Mouse (Mus musculus) stomach, embryonic 14.5 days (tissue): ENCODE results near the gene Abhd17a. TPM values are rescaled to one million over a fixed set of nuclear protein-coding genes. Genes with fewer than 3 reads are reported as not detected.
"Not testable (repeated sequence)": the region's sequence is repeated elsewhere in the genome, so short reads cannot be mapped to it uniquely, and the experiment has no call there.

Experiments used
- ATAC-seq: fragments of 200-750 bp; cut with Nextera tagmentation; 2 replicates; pipeline ENCODE4 v1.8.0; 2017; ENCODE audit warnings: low read depth, moderate TSS enrichment; ENCODE audit not compliant: insufficient number of reproducible peaks, insufficient read depth, low FRiP score
- H3K27ac ChIP-seq: fragments of 300-500 bp; sonication (generic); 2 replicates; pipeline ENCODE4 v1.5.1; 2014; ENCODE audit warnings: mild to moderate bottlenecking, low read length, moderate library complexity, mixed read lengths
- H3K27me3 ChIP-seq: fragments of 300-500 bp; sonication (generic); 2 replicates; pipeline ENCODE4 v1.6.1; 2014; ENCODE audit warnings: low read length, control low read depth, mixed read lengths; ENCODE audit not compliant: control insufficient read depth, insufficient read depth
- H3K36me3 ChIP-seq: fragments of 300-500 bp; sonication (generic); 2 replicates; pipeline ENCODE4 v1.6.1; 2014; ENCODE audit warnings: mild to moderate bottlenecking, control low read depth, low read length, moderate library complexity, mixed read lengths; ENCODE audit not compliant: control insufficient read depth, insufficient read depth
- H3K4me1 ChIP-seq: fragments of 300-500 bp; sonication (generic); 2 replicates; pipeline ENCODE4 v1.6.1; 2014; ENCODE audit warnings: low read length, control low read depth, mixed read lengths; ENCODE audit not compliant: control insufficient read depth, insufficient read depth
- H3K4me2 ChIP-seq: fragments of 300-500 bp; sonication (generic); replicated peaks from 2 replicates; pipeline ENCODE4 v1.6.1; 2014; ENCODE audit warnings: low read depth, low read length, control low read depth
- H3K4me3 ChIP-seq: fragments of 300-500 bp; sonication (generic); 2 replicates; pipeline ENCODE4 v1.5.1; 2014; ENCODE audit warnings: low read depth, low read length, control low read depth
- H3K9ac ChIP-seq: fragments of 300-500 bp; sonication (generic); replicated peaks from 2 replicates; pipeline ENCODE4 v1.6.1; 2014; ENCODE audit warnings: low read depth, mild to moderate bottlenecking, control low read depth, low read length, moderate library complexity, mixed read lengths
- H3K9me3 ChIP-seq: fragments of 300-500 bp; sonication (generic); 2 replicates; pipeline ENCODE4 v1.6.1; 2016; ENCODE audit warnings: low read depth, low read length, control low read depth; ENCODE audit not compliant: control insufficient read depth
- WGBS: fragments of 180-500 bp; shearing (Covaris S2); extraction: QIAGEN DNeasy Blood & Tissue Kit; methylation state at CpG from one replicate; pipeline ENCODE4 v1.1.7; 2014; 5-methylcytosine and 5-hydroxymethylcytosine counted together
- polyA plus RNA-seq: library from polyadenylated mRNA; unstranded; fragments of >200 nt; fragmentation: Nextera tagmentation; extraction: Ambion mirVana; gene quantifications from 2 replicates; pipeline ENCODE4 v1.2.1, GENCODE M21; 2014

The Abhd17a gene
- polyA plus RNA-seq, 1 experiment from 2014 or later: 89.7 TPM

DNA sequence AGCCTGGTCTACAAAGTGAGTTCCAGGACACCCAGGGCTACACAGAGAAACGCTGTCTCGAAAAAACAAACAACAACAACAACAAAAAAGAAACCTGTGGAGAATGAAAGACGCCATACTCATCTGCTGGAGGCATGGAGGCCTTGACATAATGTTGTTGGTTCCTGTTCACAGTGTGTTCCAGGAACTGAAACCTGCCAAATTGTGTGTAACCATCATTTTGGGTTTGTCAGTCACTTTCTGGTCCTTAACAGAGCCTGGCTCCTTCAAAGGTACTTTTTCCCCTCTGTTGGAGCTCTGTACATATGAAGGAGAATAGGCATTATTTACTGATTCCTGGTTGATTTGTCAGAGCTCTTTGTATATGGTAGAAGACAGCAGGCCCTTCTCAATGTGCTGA is 21.8 kb upstream of the Abhd17a start:
- Histone ChIP-seq H3K27ac (no peak overlapping the region), H3K36me3 (peaks cover 67% of the 10 kb centered on the region)
- 95% methylated on average over 3 of the region's 3 CpGs for WGBS

DNA sequence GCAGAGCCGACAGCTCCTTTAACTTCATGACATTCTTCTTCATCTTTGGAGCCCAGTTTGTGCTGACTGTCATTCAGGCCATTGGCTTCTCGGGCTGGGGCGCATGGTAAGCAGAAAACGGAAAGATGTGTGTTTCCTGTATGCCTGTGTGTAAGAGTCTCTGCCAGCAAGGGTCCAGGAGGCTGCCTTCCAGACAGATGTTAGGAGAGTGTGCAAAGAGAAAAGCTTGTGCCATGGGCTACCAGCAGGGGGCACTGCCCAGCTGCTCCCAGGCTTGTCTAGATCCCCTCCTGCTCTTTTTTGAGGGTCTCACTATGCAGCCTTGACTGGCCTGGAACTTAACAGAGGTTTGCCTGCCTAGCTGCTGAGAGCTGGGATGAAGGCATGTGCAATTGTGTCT is 20.9 kb upstream of the Abhd17a start:
- no peaks in the 10 kb centered on the region for H3K4me1 ChIP-seq
- H3K9me3 ChIP-seq: no peaks in the 10 kb centered on the region
- ATAC-seq: no peak
- H3K4me2 ChIP-seq: no peak overlapping the region
- 67% methylated on average over 4 of the region's 4 CpGs for WGBS
- no peak overlapping the region for H3K9ac ChIP-seq
- no peak overlapping the region for H3K27ac ChIP-seq
- H3K27me3 ChIP-seq: no peaks in the 10 kb centered on the region
- no peak overlapping the region for H3K4me3 ChIP-seq
- peaks cover 76% of the 10 kb centered on the region for H3K36me3 ChIP-seq

More for the DNA sequence above, 21.8 kb upstream of the Abhd17a start:
- ATAC-seq: no peak
- no peaks in the 10 kb centered on the region for H3K27me3 ChIP-seq
- no peak overlapping the region for H3K4me2 ChIP-seq
- H3K4me1 ChIP-seq: no peaks in the 10 kb centered on the region
- no peaks in the 10 kb centered on the region for H3K9me3 ChIP-seq
- H3K4me3 ChIP-seq: no peak overlapping the region
- H3K9ac ChIP-seq: no peak overlapping the region

DNA sequence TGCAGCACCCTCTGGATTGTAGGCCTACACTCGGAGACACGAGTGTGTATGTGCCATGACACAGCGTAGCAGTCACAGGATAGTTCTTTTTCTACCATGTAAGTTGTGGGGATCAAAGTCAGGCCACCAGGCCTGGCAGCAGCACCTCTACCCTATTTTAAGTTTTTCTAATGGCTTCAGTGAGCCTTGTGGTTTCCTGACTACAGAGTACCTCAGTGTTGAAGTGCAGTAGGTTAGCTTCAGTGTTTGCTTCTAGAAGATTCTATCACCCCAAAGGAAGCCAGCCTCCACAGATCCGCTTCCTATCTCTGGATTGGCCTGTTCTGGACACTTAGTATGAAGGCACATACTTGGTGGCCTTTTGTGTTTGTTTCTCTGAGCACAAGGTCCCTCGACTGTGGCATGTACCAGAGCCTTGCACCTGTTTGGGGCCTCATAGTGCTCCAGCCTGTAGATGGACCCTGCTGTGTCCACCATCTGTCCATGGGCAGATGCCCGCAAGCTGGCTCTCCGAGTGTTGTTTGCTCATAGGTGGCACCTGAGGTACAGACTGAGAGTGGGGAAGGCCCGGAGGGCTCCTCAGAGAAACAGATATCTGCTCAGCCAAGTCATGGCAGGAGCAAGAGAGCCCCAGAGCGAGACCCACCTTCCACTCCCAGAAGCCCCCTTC is 20.1 kb upstream of the Abhd17a start:
- no peak for ATAC-seq
- Histone ChIP-seq H3K4me1 (no peaks in the 10 kb centered on the region), H3K9me3 (no peaks in the 10 kb centered on the region), H3K4me2 (no peak overlapping the region), H3K36me3 (peaks cover 71% of the 10 kb centered on the region), H3K9ac (no peak overlapping the region), H3K27ac (no peak overlapping the region), H3K27me3 (no peaks in the 10 kb centered on the region), H3K4me3 (no peak overlapping the region)
- 89% methylated on average over 9 of the region's 9 CpGs for WGBS

DNA sequence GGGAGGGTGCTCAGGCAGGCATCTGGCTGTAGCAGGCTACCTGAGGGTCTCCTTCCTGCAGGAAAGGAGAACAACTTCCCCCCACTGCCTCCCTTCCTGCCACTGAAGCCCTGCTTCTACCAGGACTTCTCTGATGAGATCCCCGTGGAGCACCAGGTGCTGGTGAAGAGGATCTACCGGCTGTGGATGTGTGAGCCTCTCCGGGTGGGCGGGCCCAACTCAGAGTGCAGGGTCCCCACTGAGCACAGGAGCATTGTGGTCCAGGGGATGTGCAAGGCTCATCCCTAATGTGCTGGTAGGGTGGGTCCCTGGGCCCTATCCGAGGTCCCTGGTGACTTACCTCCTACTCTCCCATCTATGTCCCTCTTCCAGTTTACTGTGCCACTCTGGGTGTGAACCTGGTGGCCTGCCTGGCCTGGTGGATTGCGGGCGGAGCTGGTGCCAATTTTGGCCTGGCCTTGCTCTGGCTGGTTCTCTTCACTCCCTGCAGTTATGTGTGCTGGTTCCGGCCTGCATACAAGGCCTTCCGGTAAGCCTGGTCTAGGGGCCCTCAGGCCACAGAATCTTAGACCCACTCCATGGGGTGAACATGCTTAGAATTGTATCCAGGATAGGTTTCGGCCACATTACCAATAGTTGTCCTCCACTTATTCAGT is 19.3 kb upstream of the Abhd17a start:
- 87% methylated on average over 10 of the region's 10 CpGs for WGBS
- no peaks in the 10 kb centered on the region for H3K4me1 ChIP-seq
- peaks cover 62% of the 10 kb centered on the region for H3K36me3 ChIP-seq
- ATAC-seq: no peak
- no peak overlapping the region for H3K4me3 ChIP-seq
- no peak overlapping the region for H3K9ac ChIP-seq
- no peak overlapping the region for H3K27ac ChIP-seq
- H3K4me2 ChIP-seq: no peak overlapping the region
- no peaks in the 10 kb centered on the region for H3K27me3 ChIP-seq
- no peaks in the 10 kb centered on the region for H3K9me3 ChIP-seq

DNA sequence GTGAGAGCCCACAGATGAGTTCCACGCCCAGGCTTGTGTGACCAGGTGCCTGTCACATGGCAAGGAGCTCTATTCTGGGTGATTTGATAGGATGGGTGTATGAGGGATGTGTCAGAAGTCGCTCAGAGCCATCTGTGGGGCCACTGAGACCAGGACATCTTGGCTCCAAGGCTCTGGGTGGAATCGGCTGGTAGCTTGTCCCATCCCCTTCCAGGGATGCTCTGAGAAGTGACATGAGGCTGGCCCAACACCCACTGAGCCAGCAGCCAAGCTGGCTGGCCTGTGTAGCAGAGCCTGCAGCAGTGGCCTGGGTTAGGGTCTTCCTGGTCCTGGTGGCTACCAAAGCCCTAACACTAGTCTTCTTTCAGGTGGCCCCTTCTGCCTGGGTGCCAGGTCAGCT is 18.3 kb upstream of the Abhd17a start:
- no peaks in the 10 kb centered on the region for H3K27me3 ChIP-seq
- no peak overlapping the region for H3K4me3 ChIP-seq
- H3K27ac ChIP-seq: no peak overlapping the region
- H3K9me3 ChIP-seq: no peaks in the 10 kb centered on the region
- no peak overlapping the region for H3K9ac ChIP-seq
- peaks cover 53% of the 10 kb centered on the region for H3K36me3 ChIP-seq
- ATAC-seq: no peak
- no peak overlapping the region for H3K4me2 ChIP-seq
- 91% methylated on average over 3 of the region's 3 CpGs for WGBS
- H3K4me1 ChIP-seq: peaks cover 7% of the 10 kb centered on the region

DNA sequence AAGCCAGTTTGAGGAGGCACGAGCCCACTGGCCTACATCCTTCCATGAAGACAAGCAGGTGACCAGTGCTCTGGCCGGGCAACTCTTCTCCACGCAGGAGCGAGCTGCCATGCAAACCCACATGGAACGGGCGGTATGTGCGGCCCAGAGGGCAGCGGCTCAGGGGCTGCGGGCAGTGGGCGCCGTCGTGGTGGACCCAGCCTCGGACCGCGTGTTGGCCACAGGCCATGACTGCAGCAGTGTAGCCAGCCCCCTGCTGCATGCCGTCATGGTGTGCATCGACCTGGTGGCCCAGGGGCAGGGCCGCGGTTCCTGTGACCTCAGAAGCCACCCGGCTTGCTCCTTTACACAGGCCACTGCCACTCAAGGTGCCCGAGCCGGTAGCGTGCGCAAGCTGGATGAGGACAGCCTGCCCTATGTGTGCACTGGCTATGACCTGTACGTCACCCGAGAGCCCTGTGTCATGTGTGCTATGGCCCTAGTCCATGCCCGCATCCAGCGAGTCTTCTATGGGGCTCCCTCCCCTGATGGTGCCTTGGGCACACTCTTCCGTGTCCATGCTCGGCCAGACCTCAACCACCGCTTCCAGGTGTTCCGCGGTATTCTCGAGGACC is 16.7 kb upstream of the Abhd17a start:
- H3K4me1 ChIP-seq: peaks cover 11% of the 10 kb centered on the region
- no peaks in the 10 kb centered on the region for H3K27me3 ChIP-seq
- no peak overlapping the region for H3K4me2 ChIP-seq
- no peak overlapping the region for H3K9ac ChIP-seq
- 97% methylated on average over 34 of the region's 34 CpGs for WGBS
- H3K27ac ChIP-seq: no peak overlapping the region
- H3K9me3 ChIP-seq: no peaks in the 10 kb centered on the region
- no peak overlapping the region for H3K4me3 ChIP-seq
- peaks cover 42% of the 10 kb centered on the region for H3K36me3 ChIP-seq
- ATAC-seq: no peak

DNA sequence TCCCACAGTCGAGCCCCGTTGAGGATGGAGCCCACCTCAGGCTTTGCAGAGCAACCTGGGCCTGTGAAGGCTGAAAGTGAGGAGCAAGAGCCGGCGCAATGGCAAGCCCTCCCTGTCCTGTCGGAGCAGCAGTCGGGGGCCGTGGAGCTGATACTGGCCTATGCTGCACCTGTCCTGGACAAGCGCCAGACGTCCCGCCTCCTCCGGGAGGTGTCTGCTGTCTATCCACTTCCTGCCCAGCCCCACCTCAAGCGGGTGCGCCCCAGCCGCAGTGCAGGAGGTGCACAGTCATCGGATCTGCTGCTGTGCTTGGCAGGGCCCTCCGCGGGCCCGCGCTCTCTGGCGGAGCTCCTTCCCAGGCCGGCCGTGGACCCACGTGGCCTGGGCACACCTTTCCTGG is 16.2 kb upstream of the Abhd17a start:
- H3K4me3 ChIP-seq: no peak overlapping the region
- WGBS: 87% methylated on average over 23 of the region's 23 CpGs
- no peak overlapping the region for H3K27ac ChIP-seq
- H3K4me1 ChIP-seq: peaks cover 11% of the 10 kb centered on the region
- no peaks in the 10 kb centered on the region for H3K9me3 ChIP-seq
- H3K9ac ChIP-seq: no peak overlapping the region
- peaks cover 42% of the 10 kb centered on the region for H3K36me3 ChIP-seq
- no peak for ATAC-seq
- no peaks in the 10 kb centered on the region for H3K27me3 ChIP-seq
- H3K4me2 ChIP-seq: no peak overlapping the region

DNA sequence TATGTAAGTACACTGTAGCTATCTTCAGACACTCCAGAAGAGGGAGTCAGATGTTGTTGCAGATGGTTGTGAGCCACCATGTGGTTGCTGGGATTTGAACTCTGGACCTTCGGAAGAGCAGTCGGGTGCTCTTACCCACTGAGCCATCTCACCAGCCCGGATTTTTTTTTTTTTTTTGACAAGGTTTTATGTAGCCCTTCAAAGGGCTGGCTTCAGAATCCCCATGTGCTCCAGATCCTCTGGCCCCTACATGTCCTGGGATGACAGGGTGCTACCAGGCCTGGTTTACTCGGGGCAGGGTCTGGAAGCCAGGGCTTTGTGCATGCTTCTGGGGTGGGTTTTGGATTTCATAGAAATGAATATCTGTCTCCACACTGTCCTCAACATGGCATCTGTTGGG is 15.6 kb upstream of the Abhd17a start, which contains the start of gene Gm49322:
Gene Gm49322, plus strand, starts transcription at position 301 of the 400 bp plus-strand sequence.
- H3K9me3 ChIP-seq, ATAC-seq, H3K27me3 ChIP-seq, H3K27ac ChIP-seq, H3K9ac ChIP-seq, H3K4me2 ChIP-seq, H3K4me3 ChIP-seq: not testable (repeated sequence)
- 85% methylated on average over 4 of the region's 4 CpGs for WGBS
- H3K36me3 ChIP-seq: peaks cover 42% of the 10 kb centered on the region
- peaks cover 11% of the 10 kb centered on the region for H3K4me1 ChIP-seq
